Mouse (Mus musculus) kidney, postnatal 0 days (tissue): ENCODE results near the gene Shq1. TPM values are rescaled to one million over a fixed set of nuclear protein-coding genes. Genes with fewer than 3 reads are reported as not detected.

ENCODE experiments used
- ATAC-seq: fragments of 200-750 bp; cut with Nextera tagmentation; replicated peaks from 2 replicates; pipeline ENCODE4 v1.8.0; 2017; ENCODE audit warnings: low read depth, moderate number of reproducible peaks, moderate TSS enrichment, moderate library complexity; ENCODE audit not compliant: low FRiP score
- DNase-seq: peaks from one replicate; pipeline ENCODE4 v3.0.0-alpha.2; 2016; ENCODE audit warnings: low spot score
- H3K27ac ChIP-seq: fragments of 300-500 bp; sonication (generic); 2 replicates; pipeline ENCODE4 v1.5.1; 2014; ENCODE audit warnings: mild to moderate bottlenecking
- H3K27me3 ChIP-seq: fragments of 300-500 bp; sonication (generic); 2 replicates; pipeline ENCODE4 v1.6.1; 2014; ENCODE audit warnings: low read length, mixed read lengths; ENCODE audit not compliant: insufficient read depth
- H3K36me3 ChIP-seq: fragments of 300-500 bp; sonication (generic); 2 replicates; pipeline ENCODE4 v1.6.1; 2014; ENCODE audit warnings: low read length, mixed read lengths; ENCODE audit not compliant: insufficient read depth
- H3K4me1 ChIP-seq: fragments of 300-500 bp; sonication (generic); replicated peaks from 2 replicates; pipeline ENCODE4 v1.6.1; 2014; ENCODE audit warnings: antibody characterized with exemption, low read length, mixed read lengths; ENCODE audit not compliant: insufficient read depth
- H3K4me2 ChIP-seq: fragments of 300-500 bp; sonication (generic); 2 replicates; pipeline ENCODE4 v1.6.1; 2014; ENCODE audit warnings: mild to moderate bottlenecking, low read length, moderate library complexity, mixed read lengths
- H3K4me3 ChIP-seq: fragments of 300-500 bp; sonication (generic); replicated peaks from 2 replicates; pipeline ENCODE4 v1.5.1; 2014; ENCODE audit warnings: low read depth, low read length
- H3K9ac ChIP-seq: fragments of 300-500 bp; sonication (generic); 2 replicates; pipeline ENCODE4 v1.6.1; 2014; ENCODE audit warnings: low read depth, low read length
- H3K9me3 ChIP-seq: fragments of 300-500 bp; sonication (generic); replicated peaks from 2 replicates; pipeline ENCODE4 v1.6.1; 2016; ENCODE audit warnings: low read length, inconsistent platforms, mixed read lengths
- CTCF ChIP-seq: IDR thresholded peaks from 2 replicates; pipeline ENCODE4 v1.5.1; 2016; ENCODE audit warnings: antibody characterized with exemption, low read depth, mild to moderate bottlenecking, moderate library complexity
- WGBS: fragments of 180-500 bp; shearing (Covaris S2); extraction: QIAGEN DNeasy Blood & Tissue Kit; methylation state at CpG from one replicate; pipeline ENCODE4 v1.1.7; 2014; 5-methylcytosine and 5-hydroxymethylcytosine counted together
- polyA plus RNA-seq: library from polyadenylated mRNA; unstranded; fragments of >200 nt; fragmentation: Nextera tagmentation; extraction: Ambion mirVana; gene quantifications from 2 replicates; pipeline ENCODE4 v1.2.1, GENCODE M21; 2015

The Shq1 gene
- polyA plus RNA-seq, 1 experiment from 2014 or later = 11.8 TPM

DNA sequence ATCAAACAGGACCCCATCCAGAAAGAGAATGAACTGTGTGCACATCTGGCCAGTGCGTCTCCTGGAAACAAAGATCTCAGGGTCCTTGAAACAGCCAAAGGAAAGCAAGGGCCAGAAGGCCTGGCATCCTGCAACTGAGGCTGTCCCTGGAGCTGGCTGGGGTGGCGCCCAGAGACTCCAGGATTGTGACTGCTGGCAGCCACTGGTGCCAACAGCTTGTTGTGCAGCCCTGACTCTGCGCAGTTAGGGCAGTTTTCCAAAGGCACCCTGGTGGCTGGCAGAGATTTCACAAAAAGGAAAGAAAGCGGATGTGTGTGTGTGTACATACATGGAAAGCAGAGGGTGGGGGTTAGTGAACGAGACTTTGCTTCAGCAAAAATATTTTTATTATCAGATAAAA, 10.6 kb downstream of the Shq1 start:
- peaks cover 28% of the 10 kb centered on the region; the same call in 1 of the 2 replicates for H3K36me3 ChIP-seq
- H3K4me1 ChIP-seq = no peaks in the 10 kb centered on the region
- TF ChIP-seq CTCF = no peak
- H3K27me3 ChIP-seq = no peaks in the 10 kb centered on the region
- ATAC-seq = no peak
- H3K4me2 ChIP-seq = no peak overlapping the region
- no peak overlapping the region for H3K4me3 ChIP-seq
- no peak overlapping the region for H3K9ac ChIP-seq
- DNase-seq = no peak
- no peaks in the 10 kb centered on the region for H3K9me3 ChIP-seq
- 86% methylated on average over 5 of the region's 5 CpGs for WGBS
- H3K27ac ChIP-seq = no peak overlapping the region

DNA sequence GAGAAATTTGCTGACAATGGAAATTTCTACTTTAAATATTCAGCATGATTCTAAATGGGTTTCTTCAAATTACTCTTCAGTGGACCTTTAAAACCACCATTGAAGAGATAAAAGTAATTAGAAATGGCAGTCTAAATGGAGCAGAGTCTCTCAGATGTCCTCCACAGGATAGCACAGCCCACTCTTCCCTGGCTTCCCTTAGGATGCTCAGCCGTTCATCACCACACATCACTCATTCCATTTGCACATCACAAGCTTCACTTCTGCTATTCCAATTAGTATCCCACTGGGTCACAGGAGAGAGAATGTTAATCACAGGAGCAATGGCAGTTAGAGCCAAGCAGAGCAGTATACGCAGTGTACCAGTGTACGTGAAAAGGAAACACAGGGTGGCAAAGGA, 18.4 kb downstream of the Shq1 start:
- ATAC-seq (no peak), DNase-seq (no peak)
- Histone ChIP-seq H3K9ac (no peak overlapping the region), H3K36me3 (no peaks in the 10 kb centered on the region), H3K4me3 (no peak overlapping the region), H3K27me3 (no peaks in the 10 kb centered on the region), H3K9me3 (no peaks in the 10 kb centered on the region), H3K27ac (no peak overlapping the region), H3K4me2 (no peak overlapping the region), H3K4me1 (no peaks in the 10 kb centered on the region)
- WGBS = 89% methylated on average over 3 of the region's 3 CpGs
- no peak for TF ChIP-seq CTCF

DNA sequence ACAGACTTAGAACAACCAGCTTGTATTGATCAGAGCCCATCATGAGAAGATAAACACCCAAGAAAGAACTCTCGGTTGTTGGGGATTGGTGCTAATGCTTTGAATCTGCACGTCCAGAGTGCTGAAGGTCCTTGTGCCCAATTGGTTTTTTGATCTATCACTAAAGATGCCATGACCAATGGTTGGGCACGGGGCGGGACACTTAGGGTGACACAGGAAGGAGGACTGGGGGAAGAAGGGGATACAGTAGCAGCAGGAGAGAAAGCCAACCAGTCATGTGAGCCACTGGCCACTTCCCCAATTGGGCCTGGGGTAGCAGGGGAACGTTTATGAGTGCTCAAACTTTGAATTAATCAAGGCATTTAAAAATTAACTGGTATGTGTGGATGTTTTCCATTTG, 23.8 kb downstream of the Shq1 start:
- H3K4me3 ChIP-seq = no peak overlapping the region
- peak; percentile 6 for DNase-seq
- no peaks in the 10 kb centered on the region for H3K9me3 ChIP-seq
- no peak overlapping the region for H3K9ac ChIP-seq
- H3K27ac ChIP-seq = no peak overlapping the region
- no peak for TF ChIP-seq CTCF
- 73% methylated on average over 5 of the region's 5 CpGs for WGBS
- no peak for ATAC-seq
- no peaks in the 10 kb centered on the region for H3K27me3 ChIP-seq
- 0 out of 2 replicates have a peak, but pooled peaks cover 2% of the 10 kb centered on the region for H3K4me1 ChIP-seq
- H3K4me2 ChIP-seq = no peak overlapping the region
- no peaks in the 10 kb centered on the region for H3K36me3 ChIP-seq

DNA sequence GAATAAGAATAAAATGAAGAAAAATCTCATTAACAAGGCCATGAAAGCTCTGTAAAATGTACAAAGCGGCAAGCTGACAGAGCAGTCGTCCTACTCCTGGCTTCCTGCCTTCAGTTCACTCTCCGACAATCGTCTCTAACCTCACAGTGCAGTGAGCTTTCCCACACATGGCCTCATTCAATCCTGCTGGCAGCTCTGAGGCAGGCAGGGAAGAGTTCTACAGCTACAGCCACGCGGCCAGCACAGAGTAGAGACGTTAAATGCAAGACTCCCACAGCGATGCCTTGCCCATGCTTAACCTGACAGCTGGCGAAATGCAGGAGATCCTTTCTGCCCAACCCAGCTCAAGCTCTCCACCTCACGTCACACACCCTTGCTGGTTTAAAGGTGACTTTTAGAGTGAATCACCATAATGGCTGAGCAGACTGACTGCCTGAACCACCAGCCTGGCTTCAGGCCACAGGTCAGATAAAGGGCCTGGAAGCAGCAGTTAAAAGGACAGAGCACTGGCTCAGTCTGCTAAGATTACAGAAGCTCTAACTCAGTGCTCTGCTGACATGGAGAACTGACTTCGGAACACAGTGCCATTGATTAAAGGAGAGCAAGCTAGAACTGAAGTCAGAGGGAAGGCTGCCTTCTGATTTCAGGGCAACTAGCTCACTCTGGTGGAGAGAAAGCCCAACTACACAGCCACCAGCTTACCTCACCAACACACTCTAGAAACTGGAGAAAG, 25.3 kb downstream of the Shq1 start:
- 0 out of 2 replicates have a peak, but pooled peaks cover 2% of the 10 kb centered on the region for H3K4me1 ChIP-seq
- no peak overlapping the region for H3K9ac ChIP-seq
- H3K4me2 ChIP-seq = no peak overlapping the region
- no peak overlapping the region for H3K27ac ChIP-seq
- WGBS = 58% methylated on average over 11 of the region's 11 CpGs
- peak; percentile 79 for TF ChIP-seq CTCF
- no peaks in the 10 kb centered on the region for H3K27me3 ChIP-seq
- H3K4me3 ChIP-seq = no peak overlapping the region
- H3K9me3 ChIP-seq = no peaks in the 10 kb centered on the region
- H3K36me3 ChIP-seq = no peaks in the 10 kb centered on the region
- ATAC-seq (no peak), DNase-seq (peak; percentile 83)

DNA sequence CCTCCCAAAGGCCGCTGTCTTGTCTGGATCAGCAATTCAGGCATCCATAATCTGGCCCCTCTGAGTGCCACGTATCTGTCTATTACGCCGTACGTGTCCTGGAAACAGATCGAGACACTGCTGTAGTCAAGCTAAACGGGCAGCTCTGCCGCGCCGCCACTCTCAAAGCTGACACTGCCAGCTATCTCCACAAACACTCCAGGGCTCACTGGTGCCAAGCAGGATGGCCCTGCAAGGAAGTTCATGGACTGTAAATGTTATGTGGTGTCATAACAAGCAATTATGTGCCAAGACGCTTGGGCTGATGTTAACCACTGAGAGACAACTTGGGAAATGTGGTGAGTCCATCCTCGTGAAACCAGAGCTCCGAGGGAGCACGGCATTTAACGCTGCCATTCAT, 26.3 kb downstream of the Shq1 start:
- WGBS = 86% methylated on average over 15 of the region's 15 CpGs
- H3K4me2 ChIP-seq = no peak overlapping the region
- H3K36me3 ChIP-seq = no peaks in the 10 kb centered on the region
- ATAC-seq (no peak), DNase-seq (no peak)
- H3K4me3 ChIP-seq = no peak overlapping the region
- no peak overlapping the region for H3K9ac ChIP-seq
- TF ChIP-seq CTCF = no peak
- no peaks in the 10 kb centered on the region for H3K27me3 ChIP-seq
- H3K9me3 ChIP-seq = no peaks in the 10 kb centered on the region
- no peak overlapping the region for H3K27ac ChIP-seq
- 0 out of 2 replicates have a peak, but pooled peaks cover 2% of the 10 kb centered on the region for H3K4me1 ChIP-seq

DNA sequence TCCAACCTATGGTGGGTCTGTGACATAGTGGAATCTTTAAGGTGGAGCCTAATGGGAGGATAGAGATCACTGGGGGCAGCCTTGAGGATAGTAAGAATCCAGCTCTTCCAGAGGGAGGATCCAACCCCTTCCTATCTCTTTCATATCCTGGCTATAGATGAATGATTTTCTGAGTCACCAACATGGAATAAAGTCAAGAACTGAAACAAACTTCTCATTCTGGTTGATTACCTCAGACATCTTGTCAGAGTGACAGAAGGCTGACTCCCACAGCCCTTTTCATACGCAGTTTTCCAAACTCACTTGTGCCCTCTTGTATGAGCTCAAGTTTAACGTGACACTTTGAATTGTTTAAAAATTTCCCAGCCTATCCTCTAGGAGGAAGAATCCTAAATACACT, 28.2 kb downstream of the Shq1 start:
- no peak for TF ChIP-seq CTCF
- Histone ChIP-seq H3K4me3 (no peak overlapping the region), H3K4me2 (no peak overlapping the region), H3K4me1 (0 out of 2 replicates have a peak, but pooled peaks cover 2% of the 10 kb centered on the region), H3K27ac (no peak overlapping the region), H3K9me3 (no peaks in the 10 kb centered on the region), H3K36me3 (no peaks in the 10 kb centered on the region), H3K9ac (no peak overlapping the region), H3K27me3 (no peaks in the 10 kb centered on the region)
- ATAC-seq (no peak), DNase-seq (no peak)
- WGBS = 73% methylated on average over 2 of the region's 2 CpGs
